Mouse (Mus musculus): ENCODE measurements around the gene A430078G23Rik.

A430078G23Rik gene

GRCm38 (mm10) chr8:3420105-3420706 lies 67.0 kb downstream of the A430078G23Rik start:
- TF ChIP-seq GATA4 (IDR thresholded peaks at IDR 0.05; ENCODE audit: insufficient replicate concordance, low read length): no peak

GRCm38 (mm10) chr8:3421507-3421906 lies 68.3 kb downstream of the A430078G23Rik start:
- no peak for TF ChIP-seq GATA4 (IDR thresholded peaks at IDR 0.05; ENCODE audit: insufficient replicate concordance, low read length)

- no peak for TF ChIP-seq GATA4 (IDR thresholded peaks at IDR 0.05; ENCODE audit: insufficient replicate concordance, low read length)
Observed at GRCm38 (mm10) chr8:3425217-3425616, 72.0 kb downstream of the A430078G23Rik start.

- no peak for TF ChIP-seq GATA4 (IDR thresholded peaks at IDR 0.05; ENCODE audit: insufficient replicate concordance, low read length)
Observed at GRCm38 (mm10) chr8:3426211-3426610, 73.0 kb downstream of the A430078G23Rik start.

- TF ChIP-seq GATA4 (IDR thresholded peaks at IDR 0.05; ENCODE audit: insufficient replicate concordance, low read length): no peak
Observed at GRCm38 (mm10) chr8:3428426-3428825, 75.2 kb downstream of the A430078G23Rik start.

GRCm38 (mm10) chr8:3429966-3430365 lies 76.8 kb downstream of the A430078G23Rik start:
- TF ChIP-seq GATA4 (IDR thresholded peaks at IDR 0.05; ENCODE audit: insufficient replicate concordance, low read length): no peak

- no peak for TF ChIP-seq GATA4 (IDR thresholded peaks at IDR 0.05; ENCODE audit: insufficient replicate concordance, low read length)
Observed at GRCm38 (mm10) chr8:3431113-3431512, 77.9 kb downstream of the A430078G23Rik start.

- no peak for TF ChIP-seq GATA4 (IDR thresholded peaks at IDR 0.05; ENCODE audit: insufficient replicate concordance, low read length)
Observed at GRCm38 (mm10) chr8:3436492-3436891, 83.3 kb downstream of the A430078G23Rik start.

- TF ChIP-seq GATA4 (IDR thresholded peaks at IDR 0.05; ENCODE audit: insufficient replicate concordance, low read length): no peak
Observed at GRCm38 (mm10) chr8:3439510-3439909, 86.3 kb downstream of the A430078G23Rik start.

Measured in liver, adult (tissue).